Mouse (Mus musculus) forebrain, postnatal 0 days (tissue): ENCODE measurements at regions not wholly inside any gene's neighbourhood (a gene's known extent, or its start where the extent isn't known, plus 50 kb on each side); places are given as distances from the start of the nearest gene placed in this dataset.

Experiments
- ATAC-seq: fragments of 200-750 bp; cut with Nextera tagmentation; 2 replicates; pipeline ENCODE4 v1.8.0; 2017; ENCODE audit warnings: mild to moderate bottlenecking, moderate library complexity
- DNase-seq: peaks from one replicate; pipeline ENCODE4 v3.0.0-alpha.2; 2015
- H3K27ac ChIP-seq: fragments of 300-500 bp; sonication (generic); 2 replicates; pipeline ENCODE4 v1.5.1; 2014; ENCODE audit warnings: low read depth, mild to moderate bottlenecking, antibody characterized with exemption, low read length, moderate library complexity, mixed read lengths
- H3K27me3 ChIP-seq: fragments of 300-500 bp; sonication (generic); 2 replicates; pipeline ENCODE4 v1.6.1; 2014; ENCODE audit warnings: mild to moderate bottlenecking, low read length, mixed read lengths; ENCODE audit not compliant: insufficient read depth
- H3K36me3 ChIP-seq: fragments of 300-500 bp; sonication (generic); 2 replicates; pipeline ENCODE4 v1.6.1; 2014; ENCODE audit warnings: mild to moderate bottlenecking, moderate library complexity; ENCODE audit not compliant: insufficient read depth
- H3K4me1 ChIP-seq: fragments of 300-500 bp; sonication (generic); 2 replicates; pipeline ENCODE4 v1.6.1; 2014; ENCODE audit warnings: antibody characterized with exemption; ENCODE audit not compliant: insufficient read depth
- H3K4me2 ChIP-seq: fragments of 300-500 bp; sonication (generic); 2 replicates; pipeline ENCODE4 v1.6.1; 2014; ENCODE audit warnings: low read depth, mild to moderate bottlenecking, moderate library complexity
- H3K4me3 ChIP-seq: fragments of 300-500 bp; sonication (generic); 2 replicates; pipeline ENCODE4 v1.5.1; 2014; ENCODE audit warnings: low read depth, low read length, mixed read lengths
- H3K9ac ChIP-seq: fragments of 300-500 bp; sonication (generic); 2 replicates; pipeline ENCODE4 v1.6.1; 2014; ENCODE audit warnings: mild to moderate bottlenecking
- H3K9me3 ChIP-seq: fragments of 300-500 bp; sonication (generic); 2 replicates; pipeline ENCODE4 v1.6.1; 2016; ENCODE audit warnings: low read length
- CTCF ChIP-seq: sonication (generic); IDR thresholded peaks from 2 replicates; pipeline ENCODE4 v1.5.1; 2016; ENCODE audit warnings: antibody characterized with exemption, control low read depth, low read depth
- WGBS: fragments of 180-500 bp; shearing (Covaris S2); extraction: QIAGEN DNeasy Blood & Tissue Kit; methylation state at CpG from one replicate; pipeline ENCODE4 v1.1.7; 2014; 5-methylcytosine and 5-hydroxymethylcytosine counted together

DNA sequence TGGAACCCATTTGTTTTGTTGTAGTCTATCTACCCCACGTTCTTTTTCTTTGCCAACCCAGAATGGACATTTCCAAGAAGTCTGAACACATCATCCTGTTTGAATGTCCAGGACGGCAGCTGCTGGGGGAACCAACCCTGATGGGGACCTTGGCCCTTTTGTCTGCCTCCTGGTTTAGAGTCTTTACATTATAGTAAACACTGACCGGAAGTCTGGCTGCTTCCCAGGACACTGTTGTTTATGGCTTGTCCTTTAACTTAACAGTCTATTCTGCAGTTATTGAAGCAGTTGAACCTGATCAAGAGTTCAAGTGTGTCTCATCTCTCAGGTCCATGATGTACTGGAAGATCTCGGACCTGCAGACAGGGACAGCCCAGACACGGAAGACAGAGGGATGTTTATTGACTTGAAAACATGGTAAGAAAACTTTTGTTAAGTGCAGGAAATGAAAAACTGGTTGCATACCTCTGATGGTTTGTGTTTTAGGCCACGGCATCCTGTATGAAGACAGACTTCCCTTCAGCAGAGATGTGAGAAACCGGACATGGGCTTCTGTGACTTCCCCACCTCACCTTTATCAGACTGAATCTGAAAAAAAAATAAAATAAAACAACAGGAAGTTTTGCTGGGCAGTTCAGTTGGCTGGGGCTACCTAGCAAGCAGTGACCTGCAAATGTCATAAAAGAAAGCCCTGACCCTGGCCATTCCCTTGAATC, 69.7 kb upstream of the Itga1 start:
- H3K4me2 ChIP-seq = no peak overlapping the region
- no peaks in the 10 kb centered on the region for H3K4me1 ChIP-seq
- DNase-seq (no peak), ATAC-seq (no peak)
- H3K36me3 ChIP-seq = no peaks in the 10 kb centered on the region
- H3K4me3 ChIP-seq = no peak overlapping the region
- H3K27me3 ChIP-seq = no peaks in the 10 kb centered on the region
- 71% methylated on average over 7 of the region's 7 CpGs for WGBS
- no peaks in the 10 kb centered on the region for H3K9me3 ChIP-seq
- TF ChIP-seq CTCF = no peak
- no peak overlapping the region for H3K9ac ChIP-seq
- H3K27ac ChIP-seq = no peak overlapping the region

DNA sequence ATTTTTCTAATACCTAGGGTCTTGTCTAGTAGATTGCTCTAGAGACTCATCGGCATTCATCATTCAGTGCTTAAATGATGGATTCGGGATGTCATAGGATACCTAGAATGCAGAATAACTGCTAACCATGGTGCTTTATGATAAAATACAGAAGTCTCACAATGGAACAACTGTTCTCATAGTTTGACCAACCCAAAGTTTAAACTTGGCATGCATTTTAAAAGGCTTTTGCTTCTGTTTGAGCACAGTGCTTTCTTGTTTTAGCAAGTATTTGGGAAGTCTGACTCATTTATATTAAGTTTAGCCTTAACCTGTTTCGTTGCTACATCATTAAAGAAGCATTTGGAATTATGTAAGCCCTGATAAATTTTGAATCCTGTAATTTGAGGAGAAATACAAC, 64.2 kb upstream of the Itga1 start:
- DNase-seq (no peak), ATAC-seq (no peak)
- WGBS = 77% methylated on average over 3 of the region's 3 CpGs
- H3K9ac ChIP-seq = no peak overlapping the region
- no peaks in the 10 kb centered on the region for H3K9me3 ChIP-seq
- H3K27me3 ChIP-seq = no peaks in the 10 kb centered on the region
- no peaks in the 10 kb centered on the region for H3K36me3 ChIP-seq
- no peak overlapping the region for H3K4me2 ChIP-seq
- no peak overlapping the region for H3K27ac ChIP-seq
- H3K4me3 ChIP-seq = no peak overlapping the region
- no peaks in the 10 kb centered on the region for H3K4me1 ChIP-seq
- no peak for TF ChIP-seq CTCF

DNA sequence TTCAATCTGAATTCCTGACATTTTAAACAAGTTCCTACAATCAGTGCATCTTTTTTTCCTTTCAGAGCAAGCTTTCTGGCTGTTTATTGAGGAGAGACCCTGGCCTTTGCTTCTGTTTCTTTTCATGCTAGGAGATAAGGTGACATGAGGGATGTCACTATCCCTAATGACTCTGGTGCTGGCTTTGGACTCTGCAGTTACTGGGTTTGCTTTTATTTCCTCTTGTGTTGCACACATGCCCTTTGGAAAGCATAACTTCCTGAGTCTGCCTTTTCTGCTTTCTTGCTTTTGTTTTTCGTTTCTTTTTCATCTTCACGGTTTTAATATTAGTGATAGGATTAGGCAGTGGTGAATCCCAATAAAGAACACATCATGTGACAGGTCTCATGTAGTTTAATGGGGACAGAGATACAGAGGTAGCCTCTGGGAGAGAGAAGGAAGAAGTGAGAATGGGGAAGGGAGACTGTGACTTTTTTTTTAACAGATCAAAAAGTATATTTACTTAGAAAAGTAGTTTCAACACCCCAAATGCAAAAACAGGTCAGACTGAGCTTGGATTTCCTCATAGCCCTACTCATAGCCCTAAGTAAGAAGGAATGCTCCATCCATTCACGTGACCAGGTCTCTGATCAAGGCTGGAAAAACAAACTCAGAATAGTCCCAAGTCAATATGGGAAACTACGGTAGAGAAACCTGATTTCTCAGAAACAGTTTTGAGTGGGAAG, 61.1 kb upstream of the Itga1 start:
- 88% methylated on average over 4 of the region's 4 CpGs for WGBS
- H3K9me3 ChIP-seq = no peaks in the 10 kb centered on the region
- no peaks in the 10 kb centered on the region for H3K36me3 ChIP-seq
- H3K4me1 ChIP-seq = no peaks in the 10 kb centered on the region
- no peak for DNase-seq
- H3K27ac ChIP-seq = no peak overlapping the region
- no peak overlapping the region for H3K9ac ChIP-seq
- H3K4me2 ChIP-seq = no peak overlapping the region
- H3K27me3 ChIP-seq = no peaks in the 10 kb centered on the region
- TF ChIP-seq CTCF = no peak
- H3K4me3 ChIP-seq = no peak overlapping the region
- no peak for ATAC-seq

DNA sequence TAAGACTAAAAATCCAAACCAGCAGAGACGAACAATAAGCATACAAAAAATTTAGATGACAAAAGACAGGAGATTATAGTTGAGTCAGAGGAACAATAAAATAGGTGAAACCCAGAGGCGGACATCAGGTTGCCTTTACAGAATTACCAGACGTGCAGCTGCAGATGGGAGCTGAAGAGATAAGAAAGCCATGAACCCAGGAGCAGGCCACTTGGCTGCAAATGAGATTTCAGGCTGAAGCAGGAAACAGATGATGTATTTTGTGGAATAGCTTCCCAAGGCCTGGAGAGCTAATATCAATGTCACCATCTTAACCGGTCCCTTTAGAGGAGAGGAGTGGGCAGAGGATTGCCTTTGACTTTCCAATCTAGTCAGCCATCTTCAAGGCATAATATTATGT, 57.6 kb upstream of the Itga1 start:
- Histone ChIP-seq H3K36me3 (no peaks in the 10 kb centered on the region), H3K4me3 (no peak overlapping the region), H3K9me3 (no peaks in the 10 kb centered on the region), H3K9ac (no peak overlapping the region), H3K27me3 (no peaks in the 10 kb centered on the region), H3K4me1 (no peaks in the 10 kb centered on the region), H3K27ac (no peak overlapping the region), H3K4me2 (no peak overlapping the region)
- ATAC-seq = no peak
- WGBS = 79% methylated on average over 4 of the region's 4 CpGs
- DNase-seq = no peak
- no peak for TF ChIP-seq CTCF
